Comparison of ENCODE assay signal across 28 mouse cellular contexts in the genomic region with DNA sequence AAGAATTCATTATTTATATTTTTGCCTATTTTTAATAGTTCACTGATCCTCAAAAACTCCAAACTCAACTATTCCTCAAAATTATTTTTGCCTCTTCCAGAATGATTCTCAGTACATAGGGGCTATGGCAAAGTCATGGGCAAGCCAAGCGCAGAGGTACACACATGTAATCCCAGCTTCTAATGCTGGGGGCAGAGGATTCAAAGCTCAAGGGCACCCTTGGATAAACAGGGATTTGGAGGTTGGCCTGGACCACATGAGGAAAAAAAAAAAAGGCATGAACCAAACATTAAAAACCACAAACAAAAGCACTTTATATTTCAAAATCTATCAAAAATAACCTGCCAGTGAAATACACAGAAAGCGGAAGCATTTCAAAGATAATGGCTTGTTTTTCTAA.
"Had no signal": no experiment of that assay in that cellular context is flagged by ENCODE, and none has a peak within 500 bp of the region (broad histone marks: within the 10 kb centered on the region; RNA-seq: fewer than 3 reads in every experiment).

No protein-coding gene starts in this region.

- H3K27me3 ChIP-seq: embryonic facial prominence, embryonic 12.5 days; embryonic facial prominence, embryonic 13.5 days; embryonic facial prominence, embryonic 15.5 days; forebrain, embryonic 12.5 days; forebrain, embryonic 13.5 days; forebrain, embryonic 15.5 days had no signal

- H3K4me2 ChIP-seq: embryonic facial prominence, embryonic 12.5 days; embryonic facial prominence, embryonic 13.5 days; embryonic facial prominence, embryonic 15.5 days; forebrain, embryonic 12.5 days; forebrain, embryonic 13.5 days; forebrain, embryonic 15.5 days had no signal

- DNase-seq: cerebellum, adult 18-20 months; cerebellum, adult 2 months; cerebellum, adult 8-10 months; cerebellum, adult 9-10 months; cerebellum, adult 9-11 months; cerebellum, postnatal 10 days; cerebellum, postnatal 14 days; cerebellum, postnatal 25 days; cerebellum, postnatal 36 days; embryo, embryonic 11 days; forebrain, postnatal 0 days; gastrocnemius, adult 2 months; gastrocnemius, postnatal 10 days; gastrocnemius, postnatal 14 days; gastrocnemius, postnatal 25 days; gastrocnemius, postnatal 36 days; heart, adult 11 months had no signal

- H3K9me3 ChIP-seq: embryonic facial prominence, embryonic 10.5 days; embryonic facial prominence, embryonic 12.5 days; embryonic facial prominence, embryonic 13.5 days; embryonic facial prominence, embryonic 15.5 days; forebrain, embryonic 10.5 days; forebrain, embryonic 12.5 days; forebrain, embryonic 13.5 days; forebrain, embryonic 15.5 days had no signal

- ATAC-seq: forebrain, embryonic 13.5 days; forebrain, embryonic 14.5 days; forebrain, embryonic 15.5 days; forebrain, embryonic 16.5 days; forebrain, postnatal 0 days had no signal

- H3K9ac ChIP-seq: embryonic facial prominence, embryonic 12.5 days; embryonic facial prominence, embryonic 13.5 days; embryonic facial prominence, embryonic 15.5 days; forebrain, embryonic 12.5 days; forebrain, embryonic 13.5 days; forebrain, embryonic 15.5 days; forebrain, postnatal 0 days had no signal

- H3K4me3 ChIP-seq: embryonic facial prominence, embryonic 10.5 days; embryonic facial prominence, embryonic 12.5 days; embryonic facial prominence, embryonic 13.5 days; embryonic facial prominence, embryonic 15.5 days; erythroblast, embryonic 14.5 days; forebrain, embryonic 10.5 days; forebrain, embryonic 12.5 days; forebrain, embryonic 13.5 days; forebrain, embryonic 15.5 days; gastrocnemius, adult 2 months had no signal

- H3K27ac ChIP-seq: embryonic facial prominence, embryonic 10.5 days; embryonic facial prominence, embryonic 12.5 days; embryonic facial prominence, embryonic 13.5 days; embryonic facial prominence, embryonic 15.5 days; forebrain, embryonic 10.5 days; forebrain, embryonic 12.5 days; forebrain, embryonic 13.5 days; forebrain, embryonic 15.5 days had no signal

- H3K4me1 ChIP-seq: embryonic facial prominence, embryonic 15.5 days; forebrain, embryonic 10.5 days; forebrain, embryonic 12.5 days had no signal

- H3K36me3 ChIP-seq: embryonic facial prominence, embryonic 12.5 days; embryonic facial prominence, embryonic 13.5 days; embryonic facial prominence, embryonic 15.5 days; forebrain, embryonic 10.5 days; forebrain, embryonic 12.5 days; forebrain, embryonic 15.5 days had no signal
